Mouse (Mus musculus) layer of hippocampus, postnatal 36 days (tissue): ENCODE results near the gene Lhb. TPM values are rescaled to one million over a fixed set of nuclear protein-coding genes. Genes with fewer than 3 reads are reported as not detected.

Experiments used
- DNase-seq, 2 experiments: peaks; one replicate each; pipeline ENCODE4 v3.0.0; 2022
- total RNA-seq, 2 experiments: library from RNA; stranded (reverse); gene quantifications; 2 replicates each; pipeline ENCODE4 v1.2.3; 2021

The Lhb gene
- total RNA-seq, 2 experiments from 2014 or later, result not detected

DNA sequence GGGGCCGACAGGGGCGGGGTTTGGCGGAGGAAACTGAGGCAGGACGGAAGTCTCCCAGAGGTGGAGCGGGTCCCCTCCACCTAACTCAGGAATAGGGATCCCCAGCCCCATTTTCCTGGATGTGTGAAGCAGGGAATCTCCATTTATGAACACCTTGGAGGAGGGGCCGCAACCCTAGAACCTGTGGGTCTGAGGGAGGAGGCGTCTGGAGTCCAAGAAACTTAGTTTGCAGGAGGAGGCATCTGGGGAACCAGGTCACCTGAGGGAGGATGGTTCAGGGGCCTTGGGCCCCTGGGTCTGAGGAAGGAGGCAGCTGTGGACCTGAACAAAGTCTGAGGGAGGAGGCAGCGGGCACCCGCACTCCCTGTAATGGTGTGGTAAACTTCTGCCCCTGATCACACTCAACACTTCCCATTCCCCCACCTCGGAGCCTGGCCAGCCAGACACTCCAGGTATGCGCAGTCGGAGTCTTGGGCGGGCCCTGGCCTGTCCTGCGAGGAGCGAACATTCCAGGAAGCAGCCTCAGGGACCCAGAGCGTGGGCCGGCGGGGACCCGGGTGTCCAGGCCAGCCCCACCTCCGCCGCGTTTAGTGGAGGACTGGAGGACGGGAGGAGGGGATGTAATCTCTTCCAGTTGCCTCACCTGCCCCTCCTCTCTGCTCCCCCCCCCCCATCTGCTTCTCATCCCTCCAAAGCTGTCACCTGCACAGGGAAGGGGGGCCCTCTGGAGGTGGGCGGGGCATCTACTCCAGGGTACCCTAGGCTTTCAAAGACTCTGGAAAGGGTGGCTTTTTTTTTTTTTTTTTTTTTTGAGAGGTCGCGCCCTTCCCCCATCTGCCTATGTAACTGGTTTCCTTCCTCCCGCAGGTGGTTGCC is 6.5 kb upstream of the Lhb start:
- no peak for DNase-seq

DNA sequence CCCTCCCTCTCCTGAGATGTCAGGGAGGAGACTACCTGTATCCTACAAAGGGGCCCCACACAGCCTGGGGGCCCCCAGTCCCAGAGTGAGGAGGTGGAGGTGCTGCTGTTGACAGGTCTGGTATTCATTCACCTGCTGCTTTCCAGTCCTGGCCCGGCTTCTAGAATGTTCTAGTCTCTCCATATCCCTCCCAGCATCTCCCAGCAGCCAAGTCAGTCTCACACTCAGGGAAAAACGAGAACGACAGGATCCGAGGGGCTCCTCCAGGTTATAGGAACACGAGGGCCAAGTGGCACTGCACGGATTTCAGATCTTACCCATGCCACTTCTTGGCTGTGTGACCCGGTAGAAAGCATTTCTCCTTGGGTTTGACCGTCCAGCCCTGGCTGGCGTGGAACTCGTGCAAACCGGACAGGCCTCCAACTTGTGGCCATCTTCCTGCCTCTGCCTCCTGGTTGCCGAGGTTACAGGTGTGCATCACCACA is 5.8 kb upstream of the Lhb start:
- no peak for DNase-seq

GRCm38 (mm10) chr7:45415636-45416035 is 5.0 kb upstream of the Lhb start:
- no peak for DNase-seq

- no peak for DNase-seq
Observed at GRCm38 (mm10) chr7:45417962-45418492, 2.6 kb upstream of the Lhb start.

DNA sequence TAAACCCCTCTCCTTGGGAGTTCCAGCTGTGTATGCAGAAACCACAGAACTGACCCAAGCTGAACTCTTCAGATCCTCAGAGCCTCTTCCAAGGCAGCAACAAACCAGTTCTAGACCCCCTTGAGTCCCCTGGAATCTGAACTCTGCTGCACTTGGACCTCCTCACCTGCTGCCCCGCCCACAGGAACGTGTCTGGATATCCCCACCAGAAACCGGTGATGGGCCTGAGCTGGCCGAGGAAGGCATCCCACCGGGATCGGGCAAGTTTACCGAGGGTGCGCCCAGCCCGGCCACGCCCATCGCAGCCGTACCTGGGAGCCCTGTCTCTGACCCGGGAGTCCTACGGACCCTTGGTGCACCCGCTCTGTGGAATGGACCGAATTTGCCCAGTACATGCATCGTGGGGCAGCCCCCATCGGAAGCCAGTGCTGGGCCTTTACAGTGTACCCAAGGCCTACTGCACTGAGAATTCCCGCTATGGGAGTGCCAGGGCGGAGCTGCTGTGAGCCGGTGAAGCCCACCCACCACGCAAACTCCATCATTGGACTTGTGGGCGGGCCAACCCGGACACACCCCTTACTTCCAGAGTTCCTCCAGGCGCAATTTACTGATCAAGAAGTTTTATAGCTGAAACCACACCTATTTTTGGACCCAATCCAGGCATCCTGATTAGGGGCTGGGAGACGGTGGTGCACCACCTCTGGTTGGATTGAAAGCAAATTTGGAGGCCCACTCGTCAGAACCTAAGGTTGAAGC is 583 bp upstream of the Lhb start:
- no peak for DNase-seq

- DNase-seq, result no peak
Observed at GRCm38 (mm10) chr7:45421194-45421593, 574 bp downstream of the Lhb start.

DNA sequence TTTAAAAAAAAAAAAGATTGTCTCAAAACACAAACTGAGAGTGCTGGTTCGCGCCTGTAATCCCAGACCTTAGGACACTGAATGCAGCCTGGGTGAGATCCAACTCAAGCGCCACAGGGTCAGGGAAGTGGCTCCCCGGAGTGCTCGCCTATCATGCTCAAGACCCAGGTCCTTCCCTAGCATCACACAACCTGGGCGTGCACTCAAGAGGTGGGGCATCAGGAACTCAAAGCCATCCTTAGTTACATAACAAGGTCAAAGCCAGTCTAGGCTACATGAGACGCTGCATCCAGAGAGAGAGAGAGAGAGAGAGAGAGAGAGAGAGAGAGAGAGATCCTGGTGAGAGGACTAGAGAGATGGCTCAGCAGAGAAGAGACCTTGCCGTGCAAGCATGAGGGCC is 5.9 kb downstream of the Lhb start:
- no peak for DNase-seq

DNA sequence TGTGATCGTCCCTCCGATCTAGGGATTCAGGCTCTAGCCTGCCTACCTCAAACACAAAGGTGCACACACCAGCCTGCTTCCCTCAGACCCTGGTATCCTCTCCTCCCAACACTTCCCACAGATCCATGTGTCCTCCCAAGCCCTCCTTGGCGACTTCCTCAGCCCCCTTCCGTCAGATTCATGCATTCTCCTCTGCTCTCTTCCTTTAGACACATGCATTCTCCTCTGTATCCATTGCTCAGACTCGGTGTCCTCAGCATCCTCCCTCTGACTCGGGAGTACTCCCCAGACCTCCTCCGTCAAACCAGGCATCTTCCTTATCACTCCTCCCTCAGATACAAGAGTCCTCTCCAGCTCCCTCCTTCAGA is 13.2 kb downstream of the Lhb start:
- DNase-seq, result no peak

- DNase-seq, result peak; percentile 100
Observed at GRCm38 (mm10) chr7:45434203-45435015, 13.8 kb downstream of the Lhb start, which contains the start of gene Gys1. TSS of gene Gys1 (plus strand) at chr7:45434844.

- no peak for DNase-seq
Observed at GRCm38 (mm10) chr7:45435038-45435437, 14.4 kb downstream of the Lhb start.

GRCm38 (mm10) chr7:45436444-45436843 is 15.8 kb downstream of the Lhb start:
- DNase-seq, result no peak

- DNase-seq, result no peak
Observed at GRCm38 (mm10) chr7:45437046-45437445, 16.4 kb downstream of the Lhb start.

GRCm38 (mm10) chr7:45437521-45438276 is 17.1 kb downstream of the Lhb start, which contains the start of gene Ruvbl2:
TSS of gene Ruvbl2 (minus strand) at chr7:45438096.
- no peak for DNase-seq

- DNase-seq, result no peak
Observed at GRCm38 (mm10) chr7:45443526-45444420, 23.2 kb downstream of the Lhb start.

GRCm38 (mm10) chr7:45446589-45446988 is 26.0 kb downstream of the Lhb start:
- no peak for DNase-seq

DNA sequence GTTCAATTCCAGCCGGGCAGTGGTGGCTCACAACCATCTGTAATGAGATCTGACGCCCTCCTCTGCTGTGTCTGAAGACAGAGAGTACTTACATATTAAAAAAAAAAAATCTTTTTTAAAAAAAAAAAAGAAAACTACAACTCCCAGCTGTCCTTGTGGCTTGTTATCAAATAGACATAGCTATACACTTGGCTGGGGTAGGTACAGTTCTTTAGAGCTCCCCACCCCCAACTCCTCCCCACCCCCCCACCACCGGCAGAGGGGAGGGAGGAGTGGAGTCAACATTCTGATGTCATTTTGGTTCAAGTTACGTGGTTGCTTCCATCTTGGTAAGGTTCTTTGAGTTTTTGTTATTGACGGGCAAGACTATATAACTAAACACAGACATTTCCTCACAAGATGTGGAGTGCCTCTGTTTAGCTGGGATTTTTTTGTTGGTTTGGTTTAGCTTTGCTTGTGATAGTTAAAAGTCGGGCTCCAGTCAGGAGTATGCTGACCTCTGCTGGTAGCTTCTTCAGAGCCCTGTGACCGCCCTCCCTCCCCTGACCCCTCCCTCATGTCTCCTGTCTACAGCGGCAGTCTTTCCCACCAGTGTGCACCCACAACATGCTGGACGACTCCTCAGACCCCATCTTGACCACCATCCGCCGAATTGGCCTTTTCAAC is 26.8 kb downstream of the Lhb start:
- DNase-seq, result no peak

GRCm38 (mm10) chr7:45449974-45450373 is 29.4 kb downstream of the Lhb start:
- no peak for DNase-seq

DNA sequence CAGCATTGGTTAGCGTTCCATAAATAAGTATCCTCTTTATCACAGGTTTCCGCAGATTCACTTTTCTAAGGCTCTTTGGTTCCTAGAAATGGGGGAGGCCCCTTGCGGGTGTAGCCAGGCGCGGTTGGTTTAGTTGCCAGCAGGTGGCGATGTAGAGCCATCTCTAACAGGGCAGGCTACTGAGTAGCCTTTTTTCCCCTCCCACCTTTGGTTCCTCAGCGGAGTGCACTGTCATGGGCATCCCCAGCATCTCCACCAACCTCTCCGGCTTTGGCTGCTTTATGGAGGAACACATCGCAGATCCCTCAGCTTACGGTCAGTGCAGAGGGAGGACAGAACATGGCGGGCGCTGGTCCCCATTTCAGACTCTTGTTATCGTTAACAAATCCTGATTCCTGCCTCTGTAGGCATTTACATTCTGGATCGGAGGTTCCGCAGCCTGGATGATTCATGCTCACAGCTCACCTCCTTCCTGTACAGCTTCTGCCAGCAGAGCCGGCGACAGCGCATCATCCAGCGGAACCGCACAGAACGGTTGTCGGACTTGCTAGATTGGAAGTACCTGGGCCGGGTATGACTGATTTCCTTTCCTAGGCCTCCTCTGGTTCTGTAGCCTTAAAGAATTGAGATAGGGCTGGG is 30.8 kb downstream of the Lhb start:
- DNase-seq, result peak; percentile 85 to 87

- no peak for DNase-seq
Observed at GRCm38 (mm10) chr7:45454971-45455370, 34.4 kb downstream of the Lhb start.
